Mouse (Mus musculus): ENCODE results near the gene Rin1. TPM values are rescaled to one million over a fixed set of nuclear protein-coding genes. Genes with fewer than 3 reads are reported as not detected.
A peak's percentile ranks its signal among the peaks of the same experiment; 100 is the strongest.

The Rin1 gene
- polyA plus RNA-seq, 1 experiment from 2014 or later = 2.0 TPM

GRCm38 (mm10) chr19:5087884-5088728, 37.8 kb downstream of the Rin1 start, which contains the start of gene Yif1a:
TSS of gene Yif1a (plus strand) at chr19:5088538.
- Histone ChIP-seq H3K9ac (replicated peaks) (peak within 1 kb of the TSS; percentile 73), H3K9me3 (no peaks in the 10 kb centered on the region), H3K36me3 (peaks cover 28% of the 10 kb centered on the region), H3K4me3 (peak within 1 kb of the TSS; percentile 89), H3K27me3 (peaks cover 36% of the 10 kb centered on the region), H3K4me1 (peaks cover 30% of the 10 kb centered on the region), H3K27ac (replicated peaks) (peak within 1 kb of the TSS; percentile 91), H3K4me2 (replicated peaks) (peak within 1 kb of the TSS; percentile 89)
- WGBS = under 1% methylated on average over 58 of the region's 58 CpGs
- peak; percentile 95 for ATAC-seq (ENCODE audit: low FRiP score, low read depth)

GRCm38 (mm10) chr19:5089324-5089723, 39.0 kb downstream of the Rin1 start:
- Histone ChIP-seq H3K27ac (replicated peaks) (no peak overlapping the region), H3K27me3 (peaks cover 24% of the 10 kb centered on the region), H3K4me1 (peaks cover 42% of the 10 kb centered on the region), H3K4me2 (replicated peaks) (peak overlapping the region; percentile 89), H3K9ac (replicated peaks) (peak overlapping the region; percentile 73; the same call in 1 of the 2 replicates), H3K4me3 (peak overlapping the region; percentile 89), H3K36me3 (peaks cover 36% of the 10 kb centered on the region), H3K9me3 (no peaks in the 10 kb centered on the region)
- ATAC-seq (ENCODE audit: low FRiP score, low read depth) = no peak
- WGBS = 91% methylated on average over 4 of the region's 4 CpGs

- H3K27me3 ChIP-seq = no peaks in the 10 kb centered on the region
- peaks cover 60% of the 10 kb centered on the region for H3K4me1 ChIP-seq
- WGBS = 84% methylated on average over 10 of the region's 10 CpGs
- H3K9ac ChIP-seq (replicated peaks) = no peak overlapping the region
- H3K9me3 ChIP-seq = no peaks in the 10 kb centered on the region
- no peak overlapping the region for H3K4me2 ChIP-seq (replicated peaks)
- no peak for ATAC-seq (ENCODE audit: low FRiP score, low read depth)
- H3K4me3 ChIP-seq = no peak overlapping the region
- H3K36me3 ChIP-seq = peaks cover 36% of the 10 kb centered on the region
- no peak overlapping the region for H3K27ac ChIP-seq (replicated peaks)
Measured at GRCm38 (mm10) chr19:5092083-5092482, 41.8 kb downstream of the Rin1 start.

- Histone ChIP-seq H3K27me3 (no peaks in the 10 kb centered on the region), H3K4me2 (replicated peaks) (peak overlapping the region; percentile 93), H3K9me3 (no peaks in the 10 kb centered on the region), H3K27ac (replicated peaks) (peak overlapping the region; percentile 93), H3K36me3 (peaks cover 36% of the 10 kb centered on the region), H3K4me1 (peaks cover 64% of the 10 kb centered on the region), H3K9ac (replicated peaks) (peak overlapping the region; percentile 32), H3K4me3 (peak overlapping the region; percentile 78)
- 71% methylated on average over 12 of the region's 12 CpGs for WGBS
- ATAC-seq (ENCODE audit: low FRiP score, low read depth) = no peak; the same call in 1 of the 2 replicates
Measured at GRCm38 (mm10) chr19:5093481-5094242, 43.4 kb downstream of the Rin1 start.

GRCm38 (mm10) chr19:5094243-5094632, 44.0 kb downstream of the Rin1 start:
- Histone ChIP-seq H3K27ac (replicated peaks) (peak overlapping the region; percentile 93), H3K4me1 (peaks cover 64% of the 10 kb centered on the region), H3K4me2 (replicated peaks) (peak overlapping the region; percentile 93), H3K9me3 (no peaks in the 10 kb centered on the region), H3K9ac (replicated peaks) (peak overlapping the region; percentile 32), H3K27me3 (no peaks in the 10 kb centered on the region), H3K4me3 (peak overlapping the region; percentile 78), H3K36me3 (peaks cover 36% of the 10 kb centered on the region)
- ATAC-seq (ENCODE audit: low FRiP score, low read depth) = peak; percentile 68
- 0% methylated on average over 21 of the region's 21 CpGs for WGBS

- 33% methylated on average over 11 of the region's 11 CpGs for WGBS
- Histone ChIP-seq H3K4me2 (replicated peaks) (peak overlapping the region; percentile 93), H3K4me1 (peaks cover 66% of the 10 kb centered on the region), H3K36me3 (peaks cover 41% of the 10 kb centered on the region), H3K9ac (replicated peaks) (peak overlapping the region; percentile 32), H3K27ac (replicated peaks) (peak overlapping the region; percentile 93), H3K9me3 (no peaks in the 10 kb centered on the region), H3K27me3 (no peaks in the 10 kb centered on the region), H3K4me3 (peak overlapping the region; percentile 78)
- ATAC-seq (ENCODE audit: low FRiP score, low read depth) = no peak; the same call in none of the 2 replicates
Measured at GRCm38 (mm10) chr19:5094746-5095417, 44.6 kb downstream of the Rin1 start.

- H3K36me3 ChIP-seq = peaks cover 44% of the 10 kb centered on the region
- ATAC-seq (ENCODE audit: low FRiP score, low read depth) = no peak
- peaks cover 66% of the 10 kb centered on the region for H3K4me1 ChIP-seq
- no peaks in the 10 kb centered on the region for H3K27me3 ChIP-seq
- H3K4me3 ChIP-seq = peak overlapping the region; percentile 78
- peak overlapping the region; percentile 93 for H3K27ac ChIP-seq (replicated peaks)
- H3K9ac ChIP-seq (replicated peaks) = peak overlapping the region; percentile 98
- H3K4me2 ChIP-seq (replicated peaks) = peak overlapping the region; percentile 93
- no peaks in the 10 kb centered on the region for H3K9me3 ChIP-seq
- WGBS = 4% methylated on average over 9 of the region's 9 CpGs
Measured at GRCm38 (mm10) chr19:5095887-5096474, 45.7 kb downstream of the Rin1 start.

GRCm38 (mm10) chr19:5097521-5098362, 47.5 kb downstream of the Rin1 start:
- peaks cover 66% of the 10 kb centered on the region for H3K4me1 ChIP-seq
- H3K9me3 ChIP-seq = no peaks in the 10 kb centered on the region
- peaks cover 45% of the 10 kb centered on the region for H3K36me3 ChIP-seq
- H3K27ac ChIP-seq (replicated peaks) = peak overlapping the region; percentile 93
- H3K9ac ChIP-seq (replicated peaks) = peak overlapping the region; percentile 98
- no peaks in the 10 kb centered on the region for H3K27me3 ChIP-seq
- peak overlapping the region; percentile 93 for H3K4me2 ChIP-seq (replicated peaks)
- WGBS = 3% methylated on average over 28 of the region's 31 CpGs
- peak; percentile 8 for ATAC-seq (ENCODE audit: low FRiP score, low read depth)
- peak overlapping the region; percentile 78 for H3K4me3 ChIP-seq

- peak; percentile 59 for ATAC-seq (ENCODE audit: low FRiP score, low read depth)
Measured at GRCm38 (mm10) chr19:5098363-5099143, 48.3 kb downstream of the Rin1 start, which contains the start of gene Cnih2. TSS of gene Cnih2 (minus strand) at chr19:5098521.

GRCm38 (mm10) chr19:5106074-5106473, 55.8 kb downstream of the Rin1 start:
- 27% methylated on average over 9 of the region's 9 CpGs for WGBS
- Histone ChIP-seq H3K36me3 (peaks cover 69% of the 10 kb centered on the region), H3K27me3 (no peaks in the 10 kb centered on the region), H3K4me2 (replicated peaks) (peak overlapping the region; percentile 82), H3K27ac (replicated peaks) (peak overlapping the region; percentile 93), H3K4me3 (peak overlapping the region; percentile 54), H3K4me1 (peaks cover 18% of the 10 kb centered on the region), H3K9me3 (no peaks in the 10 kb centered on the region), H3K9ac (replicated peaks) (peak overlapping the region; percentile 78)
- ATAC-seq (ENCODE audit: low FRiP score, low read depth) = no peak

More at GRCm38 (mm10) chr19:5098363-5099143, 48.3 kb downstream of the Rin1 start, which contains the start of gene Cnih2:
- Histone ChIP-seq H3K9me3 (no peaks in the 10 kb centered on the region), H3K4me2 (replicated peaks) (peak within 1 kb of the TSS; percentile 93), H3K27ac (replicated peaks) (peak within 1 kb of the TSS; percentile 93), H3K36me3 (peaks cover 45% of the 10 kb centered on the region), H3K27me3 (no peaks in the 10 kb centered on the region), H3K4me1 (peaks cover 59% of the 10 kb centered on the region), H3K9ac (replicated peaks) (peak within 1 kb of the TSS; percentile 98), H3K4me3 (peak within 1 kb of the TSS; percentile 78)
- 3% methylated on average over 43 of the region's 48 CpGs for WGBS

All from midbrain, embryonic 12.5 days (tissue).